Mouse (Mus musculus): ENCODE results near the gene Socs4.

- TF ChIP-seq ZC3H11A (IDR thresholded peaks at IDR 0.05; ENCODE audit: borderline replicate concordance, low read depth, low read length) (no peak), ZNF384 (IDR thresholded peaks at IDR 0.05; ENCODE audit: low read depth, low read length) (no peak), CHD2 (IDR thresholded peaks at IDR 0.05; ENCODE audit: low read depth, low read length) (no peak), MAFK (IDR thresholded peaks at IDR 0.05; ENCODE audit: insufficient read depth, low read depth, low read length) (no peak), HCFC1 (IDR thresholded peaks at IDR 0.05; ENCODE audit: borderline replicate concordance, insufficient read depth, low read length) (no peak)
Measured at GRCm38 (mm10) chr14:47269056-47269455, 7.7 kb upstream of the Socs4 start.

All from ES-E14 (cell line).